8 mouse cellular contexts compared by ENCODE assay signal in the genomic region with DNA sequence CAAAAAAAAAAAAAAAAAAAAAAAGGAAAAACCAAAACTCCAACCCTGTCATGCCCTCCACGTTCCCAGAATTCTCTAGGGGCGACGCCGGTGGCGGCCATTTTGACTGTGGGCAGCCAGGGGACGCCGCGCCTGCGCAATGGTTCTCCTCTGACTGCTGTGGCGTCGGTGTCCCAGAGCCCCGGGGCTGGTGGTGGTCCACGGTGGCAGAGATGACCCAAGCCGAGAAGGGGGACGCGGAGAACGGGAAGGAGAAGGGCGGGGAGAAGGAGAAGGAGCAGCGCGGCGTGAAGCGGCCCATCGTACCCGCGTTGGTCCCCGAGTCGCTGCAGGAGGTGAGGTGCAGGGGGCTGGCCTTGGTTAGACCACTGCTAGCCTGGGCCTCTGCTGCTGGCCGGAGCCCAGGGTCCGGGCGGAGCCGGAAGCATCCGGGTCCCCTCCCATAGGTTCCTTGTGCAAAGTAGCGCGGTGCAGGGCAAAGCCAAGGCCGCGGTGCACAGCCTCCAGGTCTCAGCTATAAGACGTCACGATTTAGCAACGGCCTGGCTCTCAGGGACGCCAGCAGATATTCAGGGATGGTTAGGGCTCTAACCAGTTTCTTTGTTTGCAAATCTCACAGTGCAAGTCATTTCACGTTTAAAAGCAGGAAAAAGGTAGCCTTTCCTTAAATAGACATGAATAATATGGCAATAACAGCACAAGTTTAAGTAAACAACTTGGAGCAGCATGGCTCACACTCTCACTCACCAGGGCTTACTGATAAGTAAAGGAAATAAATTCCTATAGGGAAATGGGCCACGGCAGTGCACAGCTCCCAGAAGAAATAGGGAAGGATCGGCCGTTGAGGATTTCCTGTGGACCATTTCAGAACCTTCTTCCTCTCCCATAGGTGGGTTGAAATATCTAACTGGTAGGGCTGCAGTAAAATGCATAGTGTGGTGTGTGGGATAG. TPM values are rescaled to one million over a fixed set of nuclear protein-coding genes. Genes with fewer than 3 reads are reported as not detected.
A peak's percentile ranks its signal among the peaks of the same experiment; 100 is the strongest.
DNase-seq lines count a peak whose midpoint lies in the region; ATAC-seq lines count a peak whose summit lies in the region.

Gene Actr8, plus strand, starts transcription at position 84 of the 951 bp plus-strand sequence.

- DNase-seq in CD8-positive naive resting alpha-beta T cell, adult 2 months (ENCODE audit: low read depth in 2 of 2, low spot score in 2 of 2), result peak; percentile 55 to 61
- peak; percentile 63 for DNase-seq in c-Kit-positive CD71-negative TER-119-negative erythroid progenitor cells, embryonic 14.5 days (ENCODE audit: low read depth)
- peak; percentile 96 for DNase-seq in forebrain, embryonic 11.5 days (ENCODE audit: low spot score)
- peak; percentile 92 to 96 for DNase-seq in kidney, postnatal 36 days
- DNase-seq in telencephalon, adult 2 months (ENCODE audit: low read depth, low spot score), result peak; percentile 72

- peak; percentile 96 for ATAC-seq in forebrain, embryonic 11.5 days (replicated peaks; ENCODE audit: low FRiP score)
- peak; percentile 95 for ATAC-seq in heart, embryonic 16.5 days (replicated peaks; ENCODE audit: extremely low read depth, insufficient read depth, low FRiP score)
- peak; percentile 92 for ATAC-seq in liver, embryonic 15.5 days (ENCODE audit: insufficient read depth)
- ATAC-seq in neural tube, embryonic 12.5 days (ENCODE audit: low FRiP score, low read depth), result peak; percentile 97

- H3K4me1 ChIP-seq in forebrain, embryonic 11.5 days (replicated peaks; ENCODE audit: control insufficient read depth, insufficient read depth, low read length), result peaks cover 8% of the 10 kb centered on the region; the same call in 1 of the 2 replicates
- H3K4me1 ChIP-seq in heart, embryonic 16.5 days (ENCODE audit: control insufficient read depth, insufficient read depth, low read length), result peaks cover 8% of the 10 kb centered on the region
- H3K4me1 ChIP-seq in liver, embryonic 15.5 days (replicated peaks), result peaks cover 16% of the 10 kb centered on the region
- H3K4me1 ChIP-seq in neural tube, embryonic 12.5 days, result peaks cover 9% of the 10 kb centered on the region

- peak within 1 kb of the TSS; percentile 92 for H3K9ac ChIP-seq in forebrain, embryonic 11.5 days (ENCODE audit: low read length)
- H3K9ac ChIP-seq in heart, embryonic 16.5 days (ENCODE audit: low read length), result peak within 1 kb of the TSS; percentile 97
- H3K9ac ChIP-seq in liver, embryonic 15.5 days, result peak within 1 kb of the TSS; percentile 87
- H3K9ac ChIP-seq in neural tube, embryonic 12.5 days, result peak within 1 kb of the TSS; percentile 86

- H3K36me3 ChIP-seq in forebrain, embryonic 11.5 days (ENCODE audit: control insufficient read depth, insufficient read depth, low read length), result peaks cover 13% of the 10 kb centered on the region
- peaks cover 41% of the 10 kb centered on the region for H3K36me3 ChIP-seq in heart, embryonic 16.5 days (ENCODE audit: control insufficient read depth, insufficient read depth)
- peaks cover 53% of the 10 kb centered on the region for H3K36me3 ChIP-seq in liver, embryonic 15.5 days (replicated peaks)
- peaks cover 62% of the 10 kb centered on the region for H3K36me3 ChIP-seq in neural tube, embryonic 12.5 days

- peak within 1 kb of the TSS; percentile 82 for H3K27ac ChIP-seq in forebrain, embryonic 11.5 days (ENCODE audit: low read depth, low read length)
- H3K27ac ChIP-seq in heart, embryonic 16.5 days (ENCODE audit: low read length), result peak within 1 kb of the TSS; percentile 95
- H3K27ac ChIP-seq in liver, embryonic 15.5 days (replicated peaks), result peak within 1 kb of the TSS; percentile 86
- peak within 1 kb of the TSS; percentile 58 for H3K27ac ChIP-seq in neural tube, embryonic 12.5 days

- no peaks in the 10 kb centered on the region for H3K9me3 ChIP-seq in forebrain, embryonic 11.5 days (ENCODE audit: control insufficient read depth, low read length)
- peaks cover 8% of the 10 kb centered on the region for H3K9me3 ChIP-seq in heart, embryonic 16.5 days (replicated peaks; ENCODE audit: control insufficient read depth, low read length)
- H3K9me3 ChIP-seq in liver, embryonic 15.5 days (replicated peaks), result no peaks in the 10 kb centered on the region
- H3K9me3 ChIP-seq in neural tube, embryonic 12.5 days, result 0 out of 2 replicates have a peak, but pooled peaks cover 8% of the 10 kb centered on the region

- peak within 1 kb of the TSS; percentile 67 for H3K4me2 ChIP-seq in forebrain, embryonic 11.5 days (ENCODE audit: low read depth, low read length, severe bottlenecking)
- H3K4me2 ChIP-seq in heart, embryonic 16.5 days (ENCODE audit: low read depth, low read length), result peak within 1 kb of the TSS; percentile 71
- H3K4me2 ChIP-seq in liver, embryonic 15.5 days, result peak within 1 kb of the TSS; percentile 77
- H3K4me2 ChIP-seq in neural tube, embryonic 12.5 days (replicated peaks), result peak within 1 kb of the TSS; percentile 75

- no peaks in the 10 kb centered on the region for H3K27me3 ChIP-seq in forebrain, embryonic 11.5 days (ENCODE audit: control insufficient read depth, insufficient read depth, low read length)
- no peaks in the 10 kb centered on the region for H3K27me3 ChIP-seq in heart, embryonic 16.5 days (ENCODE audit: control insufficient read depth, insufficient read depth, low read length)
- H3K27me3 ChIP-seq in liver, embryonic 15.5 days, result no peaks in the 10 kb centered on the region
- no peaks in the 10 kb centered on the region for H3K27me3 ChIP-seq in neural tube, embryonic 12.5 days (replicated peaks)

- peak within 1 kb of the TSS; percentile 78 for H3K4me3 ChIP-seq in forebrain, embryonic 11.5 days (ENCODE audit: low read depth, low read length)
- H3K4me3 ChIP-seq in heart, embryonic 16.5 days (ENCODE audit: low read length), result peak within 1 kb of the TSS; percentile 94
- H3K4me3 ChIP-seq in liver, embryonic 15.5 days (replicated peaks), result peak within 1 kb of the TSS; percentile 91
- peak within 1 kb of the TSS; percentile 66 for H3K4me3 ChIP-seq in neural tube, embryonic 12.5 days

- WGBS in forebrain, embryonic 11.5 days, result 3% methylated on average over 43 of the region's 44 CpGs
- WGBS in heart, embryonic 16.5 days, result under 1% methylated on average over 43 of the region's 44 CpGs
- WGBS in liver, embryonic 15.5 days (ENCODE audit: insufficient replicate concordance), result under 1% methylated on average over 44 of the region's 44 CpGs
- WGBS in neural tube, embryonic 12.5 days, result 3% methylated on average over 44 of the region's 44 CpGs

RNA-seq across cellular contexts. Expression of gene Actr8, which starts in this region (rescaled TPM):
- 81.2 and 82.6 TPM in 2 replicates for polyA plus RNA-seq in forebrain, embryonic 11.5 days (2014; fragmentation: Nextera tagmentation; extraction: Ambion mirVana)
- 54.2 and 57.3 TPM in 2 replicates for polyA plus RNA-seq in heart, embryonic 16.5 days (2015; fragmentation: Nextera tagmentation; extraction: Ambion mirVana)
- polyA plus RNA-seq in liver, embryonic 15.5 days (2015; fragmentation: Nextera tagmentation; extraction: Ambion mirVana), result 22.5 and 23.6 TPM in 2 replicates
- polyA plus RNA-seq in neural tube, embryonic 12.5 days (2016; fragmentation: Nextera tagmentation; extraction: Ambion mirVana), result 94.9 and 109 TPM in 2 replicates

Comparison
In these comparisons a context has a peak if more than half of its experiments do, and no peak if none do; other contexts are left out.
1. Peak in every context shown above with its lines: DNase-seq, ATAC-seq, H3K4me3 ChIP-seq and H3K27ac ChIP-seq.